Mouse (Mus musculus) hindbrain, embryonic 12.5 days (tissue): Measurements from ENCODE around the gene Vwf. TPM values are rescaled to one million over a fixed set of nuclear protein-coding genes. Genes with fewer than 3 reads are reported as not detected.

Source experiments
- ATAC-seq: fragments of 200-750 bp; cut with Nextera tagmentation; 2 replicates; pipeline ENCODE4 v1.8.0; 2017; ENCODE audit warnings: moderate TSS enrichment; ENCODE audit not compliant: low FRiP score
- H3K27ac ChIP-seq: fragments of 300-500 bp; sonication (generic); 2 replicates; pipeline ENCODE4 v1.5.1; 2016; ENCODE audit warnings: mild to moderate bottlenecking
- H3K27me3 ChIP-seq: fragments of 300-500 bp; sonication (generic); 2 replicates; pipeline ENCODE4 v1.6.1; 2016; ENCODE audit warnings: mild to moderate bottlenecking
- H3K36me3 ChIP-seq: fragments of 300-500 bp; sonication (generic); 2 replicates; pipeline ENCODE4 v1.6.1; 2016; ENCODE audit warnings: mild to moderate bottlenecking
- H3K4me1 ChIP-seq: fragments of 300-500 bp; sonication (generic); 2 replicates; pipeline ENCODE4 v1.6.1; 2016
- H3K4me2 ChIP-seq: fragments of 300-500 bp; sonication (generic); replicated peaks from 2 replicates; pipeline ENCODE4 v1.6.1; 2016; ENCODE audit warnings: mild to moderate bottlenecking
- H3K4me3 ChIP-seq: fragments of 300-500 bp; sonication (generic); 2 replicates; pipeline ENCODE4 v1.5.1; 2016; ENCODE audit warnings: mild to moderate bottlenecking
- H3K9ac ChIP-seq: fragments of 300-500 bp; sonication (generic); 2 replicates; pipeline ENCODE4 v1.6.1; 2016; ENCODE audit warnings: mild to moderate bottlenecking, moderate library complexity
- H3K9me3 ChIP-seq: fragments of 300-500 bp; sonication (generic); replicated peaks from 2 replicates; pipeline ENCODE4 v1.6.1; 2016; ENCODE audit warnings: mild to moderate bottlenecking
- WGBS: fragments of 180-500 bp; shearing (Covaris S2); methylation state at CpG from one replicate; pipeline ENCODE4 v1.1.7; 2016; 5-methylcytosine and 5-hydroxymethylcytosine counted together
- polyA plus RNA-seq: library from polyadenylated mRNA; unstranded; fragments of >200 nt; fragmentation: Nextera tagmentation; extraction: Ambion mirVana; gene quantifications from 2 replicates; pipeline ENCODE4 v1.2.1, GENCODE M21; 2016

Gene Vwf
- 11.3 and 11.5 TPM in 2 replicates for polyA plus RNA-seq

- H3K4me3 ChIP-seq: no peak within 1 kb of the TSS
- ATAC-seq: no peak
- H3K27me3 ChIP-seq: no peaks in the 10 kb centered on the region
- H3K9ac ChIP-seq: no peak within 1 kb of the TSS
- WGBS: 97% methylated on average over 6 of the region's 6 CpGs
- H3K4me2 ChIP-seq: no peak within 1 kb of the TSS
- no peaks in the 10 kb centered on the region for H3K9me3 ChIP-seq
- no peaks in the 10 kb centered on the region for H3K36me3 ChIP-seq
- no peak within 1 kb of the TSS for H3K27ac ChIP-seq
- H3K4me1 ChIP-seq: no peaks in the 10 kb centered on the region
Observed at GRCm38 (mm10) chr6:125546474-125546873, at the start of gene Vwf. Vwf (plus strand) TSS chr6:125546774.

- Histone ChIP-seq H3K36me3 (no peaks in the 10 kb centered on the region), H3K4me3 (no peak overlapping the region), H3K27me3 (peaks cover 32% of the 10 kb centered on the region), H3K9ac (no peak overlapping the region), H3K27ac (no peak overlapping the region), H3K4me2 (no peak overlapping the region), H3K4me1 (peaks cover 14% of the 10 kb centered on the region), H3K9me3 (no peaks in the 10 kb centered on the region)
- ATAC-seq: no peak
- 31% methylated on average over 5 of the region's 5 CpGs for WGBS
Observed at GRCm38 (mm10) chr6:125498062-125498461, 48.5 kb upstream of the Vwf start.

GRCm38 (mm10) chr6:125503186-125503802 is 43.3 kb upstream of the Vwf start:
- Histone ChIP-seq H3K9ac (no peak overlapping the region), H3K4me3 (no peak overlapping the region), H3K36me3 (no peaks in the 10 kb centered on the region), H3K27ac (no peak overlapping the region), H3K4me2 (no peak overlapping the region), H3K9me3 (no peaks in the 10 kb centered on the region), H3K4me1 (no peaks in the 10 kb centered on the region), H3K27me3 (no peaks in the 10 kb centered on the region)
- 89% methylated on average over 11 of the region's 11 CpGs for WGBS
- ATAC-seq: no peak

- H3K4me1 ChIP-seq: no peaks in the 10 kb centered on the region
- H3K27ac ChIP-seq: no peak overlapping the region
- WGBS: 38% methylated on average over 3 of the region's 3 CpGs
- H3K9ac ChIP-seq: no peak overlapping the region
- no peaks in the 10 kb centered on the region for H3K36me3 ChIP-seq
- ATAC-seq: no peak
- no peaks in the 10 kb centered on the region for H3K9me3 ChIP-seq
- no peak overlapping the region for H3K4me3 ChIP-seq
- H3K4me2 ChIP-seq: no peak overlapping the region
- no peaks in the 10 kb centered on the region for H3K27me3 ChIP-seq
Observed at GRCm38 (mm10) chr6:125504622-125505355, 41.8 kb upstream of the Vwf start.

- 89% methylated on average over 4 of the region's 4 CpGs for WGBS
- H3K4me2 ChIP-seq: no peak overlapping the region
- H3K9ac ChIP-seq: no peak overlapping the region
- no peak for ATAC-seq
- H3K27me3 ChIP-seq: no peaks in the 10 kb centered on the region; the same call in 1 of the 2 replicates
- H3K4me3 ChIP-seq: no peak overlapping the region
- no peaks in the 10 kb centered on the region for H3K36me3 ChIP-seq
- H3K4me1 ChIP-seq: no peaks in the 10 kb centered on the region
- H3K27ac ChIP-seq: no peak overlapping the region
- no peaks in the 10 kb centered on the region for H3K9me3 ChIP-seq
Observed at GRCm38 (mm10) chr6:125506427-125506826, 40.1 kb upstream of the Vwf start.

- no peaks in the 10 kb centered on the region for H3K4me1 ChIP-seq
- H3K9me3 ChIP-seq: no peaks in the 10 kb centered on the region
- no peak overlapping the region for H3K4me2 ChIP-seq
- H3K36me3 ChIP-seq: no peaks in the 10 kb centered on the region
- H3K27ac ChIP-seq: no peak overlapping the region
- WGBS: 84% methylated on average over 3 of the region's 3 CpGs
- no peak for ATAC-seq
- no peaks in the 10 kb centered on the region; the same call in 1 of the 2 replicates for H3K27me3 ChIP-seq
- no peak overlapping the region for H3K4me3 ChIP-seq
- H3K9ac ChIP-seq: no peak overlapping the region
Observed at GRCm38 (mm10) chr6:125509783-125510182, 36.8 kb upstream of the Vwf start.

- H3K27me3 ChIP-seq: no peaks in the 10 kb centered on the region; the same call in 1 of the 2 replicates
- H3K4me3 ChIP-seq: no peak overlapping the region
- H3K9me3 ChIP-seq: no peaks in the 10 kb centered on the region
- no peaks in the 10 kb centered on the region for H3K36me3 ChIP-seq
- H3K9ac ChIP-seq: no peak overlapping the region
- no peak overlapping the region for H3K27ac ChIP-seq
- ATAC-seq: no peak
- H3K4me2 ChIP-seq: no peak overlapping the region
- H3K4me1 ChIP-seq: no peaks in the 10 kb centered on the region
Observed at GRCm38 (mm10) chr6:125510645-125511044, 35.9 kb upstream of the Vwf start.

GRCm38 (mm10) chr6:125511196-125511595 is 35.4 kb upstream of the Vwf start:
- Histone ChIP-seq H3K9ac (no peak overlapping the region), H3K4me3 (no peak overlapping the region), H3K4me1 (no peaks in the 10 kb centered on the region), H3K9me3 (no peaks in the 10 kb centered on the region), H3K27ac (no peak overlapping the region), H3K4me2 (no peak overlapping the region), H3K27me3 (no peaks in the 10 kb centered on the region; the same call in 1 of the 2 replicates), H3K36me3 (no peaks in the 10 kb centered on the region)
- 83% methylated on average over 7 of the region's 7 CpGs for WGBS
- no peak for ATAC-seq

- H3K4me2 ChIP-seq: no peak overlapping the region
- no peaks in the 10 kb centered on the region for H3K36me3 ChIP-seq
- no peaks in the 10 kb centered on the region; the same call in 1 of the 2 replicates for H3K27me3 ChIP-seq
- H3K9me3 ChIP-seq: no peaks in the 10 kb centered on the region
- H3K4me3 ChIP-seq: no peak overlapping the region
- no peak overlapping the region for H3K27ac ChIP-seq
- H3K4me1 ChIP-seq: no peaks in the 10 kb centered on the region
- no peak overlapping the region for H3K9ac ChIP-seq
- no peak for ATAC-seq
- WGBS: 65% methylated on average over 6 of the region's 6 CpGs
Observed at GRCm38 (mm10) chr6:125512950-125513596, 33.5 kb upstream of the Vwf start.

- no peak overlapping the region for H3K4me3 ChIP-seq
- H3K4me1 ChIP-seq: no peaks in the 10 kb centered on the region
- H3K9ac ChIP-seq: no peak overlapping the region
- H3K36me3 ChIP-seq: no peaks in the 10 kb centered on the region
- H3K27ac ChIP-seq: no peak overlapping the region
- ATAC-seq: no peak
- 78% methylated on average over 11 of the region's 11 CpGs for WGBS
- no peaks in the 10 kb centered on the region for H3K27me3 ChIP-seq
- H3K4me2 ChIP-seq: no peak overlapping the region
- H3K9me3 ChIP-seq: no peaks in the 10 kb centered on the region
Observed at GRCm38 (mm10) chr6:125515503-125516315, 30.9 kb upstream of the Vwf start.

GRCm38 (mm10) chr6:125521558-125522193 is 24.9 kb upstream of the Vwf start:
- Histone ChIP-seq H3K9me3 (no peaks in the 10 kb centered on the region), H3K27me3 (no peaks in the 10 kb centered on the region), H3K4me2 (no peak overlapping the region), H3K27ac (no peak overlapping the region), H3K4me3 (no peak overlapping the region), H3K4me1 (no peaks in the 10 kb centered on the region), H3K36me3 (no peaks in the 10 kb centered on the region), H3K9ac (no peak overlapping the region)
- ATAC-seq: no peak
- WGBS: 64% methylated on average over 5 of the region's 5 CpGs

GRCm38 (mm10) chr6:125524027-125524426 is 22.5 kb upstream of the Vwf start:
- Histone ChIP-seq H3K9ac (no peak overlapping the region), H3K4me1 (no peaks in the 10 kb centered on the region), H3K36me3 (no peaks in the 10 kb centered on the region), H3K4me3 (no peak overlapping the region), H3K27ac (no peak overlapping the region), H3K27me3 (no peaks in the 10 kb centered on the region), H3K4me2 (no peak overlapping the region), H3K9me3 (no peaks in the 10 kb centered on the region)
- ATAC-seq: no peak
- WGBS: 81% methylated on average over 6 of the region's 6 CpGs
